Mouse (Mus musculus): Measurements from ENCODE around the gene Utf1. TPM values are rescaled to one million over a fixed set of nuclear protein-coding genes. Genes with fewer than 3 reads are reported as not detected.

Gene Utf1
- 0.20 and 0.36 TPM in 2 replicates for polyA plus RNA-seq (2016; fragmentation: Nextera tagmentation; extraction: Ambion mirVana)

- no peaks in the 10 kb centered on the region for H3K9me3 ChIP-seq
- no peaks in the 10 kb centered on the region for H3K36me3 ChIP-seq (replicated peaks)
- no peak within 1 kb of the TSS; the same call in 1 of the 2 replicates for H3K27ac ChIP-seq (replicated peaks)
- peaks cover 13% of the 10 kb centered on the region for H3K4me1 ChIP-seq
- H3K27me3 ChIP-seq (replicated peaks; ENCODE audit: low read depth, poor library complexity, severe bottlenecking): peaks cover 96% of the 10 kb centered on the region
- H3K4me3 ChIP-seq: peak within 1 kb of the TSS; percentile 50
- WGBS: 1% methylated on average over 59 of the region's 59 CpGs
- DNase-seq (ENCODE audit: low spot score): peak; percentile 61
Measured at GRCm38 (mm10) chr7:139943674-139944281, at the start of gene Utf1. TSS of gene Utf1 (plus strand) at chr7:139943789.

GRCm38 (mm10) chr7:139894655-139895557, 48.7 kb upstream of the Utf1 start, which contains the start of gene Kndc1:
TSS of gene Kndc1 (plus strand) at chr7:139894696.
- peak; percentile 52 for DNase-seq (ENCODE audit: low spot score)
- H3K27me3 ChIP-seq (replicated peaks; ENCODE audit: low read depth, poor library complexity, severe bottlenecking): peaks cover 76% of the 10 kb centered on the region
- no peak within 1 kb of the TSS for H3K27ac ChIP-seq (replicated peaks)
- H3K4me3 ChIP-seq: peak within 1 kb of the TSS; percentile 69
- 1% methylated on average over 50 of the region's 50 CpGs for WGBS
- peaks cover 12% of the 10 kb centered on the region for H3K4me1 ChIP-seq
- no peaks in the 10 kb centered on the region for H3K36me3 ChIP-seq (replicated peaks)
- H3K9me3 ChIP-seq: no peaks in the 10 kb centered on the region

- peaks cover 76% of the 10 kb centered on the region for H3K27me3 ChIP-seq (replicated peaks; ENCODE audit: low read depth, poor library complexity, severe bottlenecking)
- WGBS: 85% methylated on average over 7 of the region's 7 CpGs
Measured at GRCm38 (mm10) chr7:139896271-139896670, 47.3 kb upstream of the Utf1 start.

GRCm38 (mm10) chr7:139896796-139897195, 46.8 kb upstream of the Utf1 start:
- no peak for DNase-seq (ENCODE audit: low spot score)
- Histone ChIP-seq H3K36me3 (replicated peaks) (no peaks in the 10 kb centered on the region), H3K4me3 (no peak overlapping the region), H3K27me3 (replicated peaks; ENCODE audit: low read depth, poor library complexity, severe bottlenecking) (peaks cover 75% of the 10 kb centered on the region), H3K4me1 (peaks cover 12% of the 10 kb centered on the region), H3K9me3 (no peaks in the 10 kb centered on the region), H3K27ac (replicated peaks) (no peak overlapping the region)
- 84% methylated on average over 7 of the region's 7 CpGs for WGBS

More at GRCm38 (mm10) chr7:139896271-139896670, 47.3 kb upstream of the Utf1 start:
- Histone ChIP-seq H3K4me1 (peaks cover 12% of the 10 kb centered on the region), H3K36me3 (replicated peaks) (no peaks in the 10 kb centered on the region), H3K9me3 (no peaks in the 10 kb centered on the region), H3K27ac (replicated peaks) (no peak overlapping the region), H3K4me3 (no peak overlapping the region)
- no peak for DNase-seq (ENCODE audit: low spot score)

- H3K9me3 ChIP-seq: no peaks in the 10 kb centered on the region
- no peak overlapping the region for H3K4me3 ChIP-seq
- peaks cover 12% of the 10 kb centered on the region for H3K4me1 ChIP-seq
- DNase-seq (ENCODE audit: low spot score): no peak
- WGBS: 87% methylated on average over 2 of the region's 2 CpGs
- H3K27ac ChIP-seq (replicated peaks): no peak overlapping the region
- peaks cover 64% of the 10 kb centered on the region for H3K27me3 ChIP-seq (replicated peaks; ENCODE audit: low read depth, poor library complexity, severe bottlenecking)
- H3K36me3 ChIP-seq (replicated peaks): no peaks in the 10 kb centered on the region
Measured at GRCm38 (mm10) chr7:139898606-139899005, 45.0 kb upstream of the Utf1 start.

GRCm38 (mm10) chr7:139899505-139899904, 44.1 kb upstream of the Utf1 start:
- no peaks in the 10 kb centered on the region for H3K36me3 ChIP-seq (replicated peaks)
- H3K27ac ChIP-seq (replicated peaks): no peak overlapping the region
- no peaks in the 10 kb centered on the region for H3K9me3 ChIP-seq
- H3K4me1 ChIP-seq: peaks cover 9% of the 10 kb centered on the region
- DNase-seq (ENCODE audit: low spot score): no peak
- 82% methylated on average over 7 of the region's 7 CpGs for WGBS
- H3K27me3 ChIP-seq (replicated peaks; ENCODE audit: low read depth, poor library complexity, severe bottlenecking): peaks cover 56% of the 10 kb centered on the region
- no peak overlapping the region for H3K4me3 ChIP-seq

GRCm38 (mm10) chr7:139900456-139900855, 43.1 kb upstream of the Utf1 start:
- H3K27me3 ChIP-seq (replicated peaks; ENCODE audit: low read depth, poor library complexity, severe bottlenecking): peaks cover 46% of the 10 kb centered on the region
- DNase-seq (ENCODE audit: low spot score): no peak
- H3K9me3 ChIP-seq: no peaks in the 10 kb centered on the region
- H3K4me3 ChIP-seq: no peak overlapping the region
- no peaks in the 10 kb centered on the region for H3K36me3 ChIP-seq (replicated peaks)
- 91% methylated on average over 7 of the region's 7 CpGs for WGBS
- no peak overlapping the region for H3K27ac ChIP-seq (replicated peaks)
- peaks cover 3% of the 10 kb centered on the region for H3K4me1 ChIP-seq

- Histone ChIP-seq H3K27me3 (replicated peaks; ENCODE audit: low read depth, poor library complexity, severe bottlenecking) (peaks cover 42% of the 10 kb centered on the region), H3K9me3 (no peaks in the 10 kb centered on the region), H3K4me1 (peaks cover 8% of the 10 kb centered on the region), H3K4me3 (no peak overlapping the region), H3K27ac (replicated peaks) (no peak overlapping the region), H3K36me3 (replicated peaks) (no peaks in the 10 kb centered on the region)
- WGBS: 87% methylated on average over 6 of the region's 6 CpGs
- DNase-seq (ENCODE audit: low spot score): no peak
Measured at GRCm38 (mm10) chr7:139900896-139901295, 42.7 kb upstream of the Utf1 start.

GRCm38 (mm10) chr7:139901981-139902380, 41.6 kb upstream of the Utf1 start:
- Histone ChIP-seq H3K9me3 (no peaks in the 10 kb centered on the region), H3K27me3 (replicated peaks; ENCODE audit: low read depth, poor library complexity, severe bottlenecking) (peaks cover 31% of the 10 kb centered on the region), H3K27ac (replicated peaks) (no peak overlapping the region), H3K4me3 (no peak overlapping the region), H3K4me1 (peaks cover 10% of the 10 kb centered on the region), H3K36me3 (replicated peaks) (no peaks in the 10 kb centered on the region)
- DNase-seq (ENCODE audit: low spot score): no peak
- 42% methylated on average over 1 of the region's 1 CpGs for whole genome bisulfite sequencing

- Histone ChIP-seq H3K4me1 (peaks cover 24% of the 10 kb centered on the region), H3K9me3 (no peaks in the 10 kb centered on the region), H3K27me3 (replicated peaks; ENCODE audit: low read depth, poor library complexity, severe bottlenecking) (peaks cover 11% of the 10 kb centered on the region; the same call in 1 of the 2 replicates), H3K36me3 (replicated peaks) (no peaks in the 10 kb centered on the region), H3K4me3 (peak overlapping the region; percentile 4; the same call in 1 of the 2 replicates), H3K27ac (replicated peaks) (no peak overlapping the region)
- no peak for DNase-seq (ENCODE audit: low spot score)
- 39% methylated on average over 6 of the region's 6 CpGs for WGBS
Measured at GRCm38 (mm10) chr7:139905261-139905660, 38.3 kb upstream of the Utf1 start.

GRCm38 (mm10) chr7:139905661-139906060, 37.9 kb upstream of the Utf1 start:
- no peaks in the 10 kb centered on the region for H3K36me3 ChIP-seq (replicated peaks)
- H3K27me3 ChIP-seq (replicated peaks; ENCODE audit: low read depth, poor library complexity, severe bottlenecking): peaks cover 15% of the 10 kb centered on the region
- WGBS: 9% methylated on average over 6 of the region's 6 CpGs
- DNase-seq (ENCODE audit: low spot score): peak; percentile 62
- H3K27ac ChIP-seq (replicated peaks): no peak overlapping the region
- H3K4me1 ChIP-seq: peaks cover 28% of the 10 kb centered on the region
- no peaks in the 10 kb centered on the region for H3K9me3 ChIP-seq
- peak overlapping the region; percentile 4; the same call in 1 of the 2 replicates for H3K4me3 ChIP-seq

GRCm38 (mm10) chr7:139908176-139908575, 35.4 kb upstream of the Utf1 start:
- Histone ChIP-seq H3K27me3 (replicated peaks; ENCODE audit: low read depth, poor library complexity, severe bottlenecking) (peaks cover 38% of the 10 kb centered on the region), H3K27ac (replicated peaks) (peak overlapping the region; percentile 48; the same call in 1 of the 2 replicates), H3K9me3 (no peaks in the 10 kb centered on the region), H3K36me3 (replicated peaks) (no peaks in the 10 kb centered on the region), H3K4me1 (peaks cover 33% of the 10 kb centered on the region), H3K4me3 (no peak overlapping the region)
- no peak for DNase-seq (ENCODE audit: low spot score)
- WGBS: 68% methylated on average over 5 of the region's 5 CpGs
